Mouse (Mus musculus) urinary bladder, adult 2 months (tissue): ENCODE data around the gene Stmn1. TPM values are rescaled to one million over a fixed set of nuclear protein-coding genes. Genes with fewer than 3 reads are reported as not detected.

Experiments
- DNase-seq: peaks from one replicate; pipeline ENCODE4 v3.0.0; 2022; ENCODE audit warnings: low spot score
- polyA plus RNA-seq: library from polyadenylated mRNA; depleted of rRNA; stranded (reverse); fragments of >200 nt; gene quantifications from 2 replicates; pipeline ENCODE4 v1.2.3, GENCODE M21; 2012; rRNA removed

Stmn1 gene
- polyA plus RNA-seq, 1 experiment, result 67.0 TPM

DNA sequence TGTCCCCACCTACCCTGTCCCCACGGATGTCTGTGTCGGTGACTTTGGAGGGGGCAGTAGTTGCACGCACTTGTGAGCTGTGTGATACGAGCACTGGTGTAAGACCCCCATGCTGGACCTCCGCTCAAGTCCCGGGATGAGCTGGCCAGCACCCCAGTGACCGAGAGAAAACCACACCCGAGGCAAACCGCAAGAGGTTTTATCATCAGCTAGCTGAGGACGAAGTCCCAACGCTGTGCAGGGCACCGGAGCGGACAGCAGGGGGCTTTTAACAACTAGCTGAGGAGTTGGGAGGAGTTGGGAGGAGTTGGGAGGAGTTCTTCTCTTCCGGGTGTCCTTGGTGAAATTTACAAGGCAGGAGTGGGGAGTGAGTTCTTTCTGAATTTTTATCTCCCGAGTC lies 44.7 kb downstream of the Stmn1 start:
- DNase-seq, result no peak

DNA sequence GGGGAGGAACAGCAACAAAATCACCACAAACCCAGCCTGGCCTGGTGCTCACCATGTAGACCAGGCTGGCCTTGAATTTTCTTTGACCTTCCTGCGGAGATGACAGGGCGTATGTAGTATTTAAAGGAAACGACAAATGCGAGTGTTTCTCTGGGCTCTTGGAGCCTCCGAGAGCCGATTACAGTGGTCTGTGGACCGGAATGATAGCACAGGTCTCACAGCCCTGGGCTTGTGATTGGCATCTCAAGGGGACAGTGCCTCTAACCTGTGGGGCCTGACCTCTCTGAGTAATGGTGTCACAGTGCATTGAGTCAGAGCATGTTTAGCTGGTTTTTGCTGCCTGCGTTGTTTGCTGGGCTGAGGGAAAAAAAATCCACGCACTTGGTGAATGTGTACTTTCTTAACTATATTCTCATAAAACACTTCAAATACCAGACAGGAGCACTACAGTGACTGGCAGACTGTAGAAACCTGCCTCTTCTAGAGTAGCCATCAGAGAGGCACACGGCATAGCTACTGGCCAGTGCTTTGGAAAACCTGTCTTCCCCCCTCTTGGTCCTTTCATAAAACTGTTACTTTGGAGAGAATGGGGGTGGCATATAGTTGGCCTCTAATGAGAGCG lies 46.3 kb downstream of the Stmn1 start:
- no peak for DNase-seq

DNA sequence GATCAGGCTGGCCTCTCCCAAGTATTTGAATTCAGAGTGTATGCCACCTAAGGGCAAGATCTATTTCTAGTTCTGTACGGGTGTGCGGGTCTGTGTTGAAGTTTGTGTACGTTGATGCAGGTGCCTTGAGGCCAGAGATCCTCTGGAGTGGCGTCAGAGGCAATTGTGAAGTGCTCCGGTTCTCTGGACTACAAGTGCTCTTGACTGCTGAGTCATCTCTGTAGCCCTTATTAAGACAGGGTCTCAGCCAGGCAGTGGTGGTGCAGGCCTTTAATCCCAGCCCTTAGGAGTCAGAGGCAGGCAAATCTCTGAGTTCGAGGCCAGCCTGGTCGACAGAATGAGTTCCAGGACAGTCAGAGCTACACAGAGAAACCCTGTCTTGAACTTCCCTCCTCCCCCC lies 47.5 kb downstream of the Stmn1 start:
- no peak for DNase-seq

DNA sequence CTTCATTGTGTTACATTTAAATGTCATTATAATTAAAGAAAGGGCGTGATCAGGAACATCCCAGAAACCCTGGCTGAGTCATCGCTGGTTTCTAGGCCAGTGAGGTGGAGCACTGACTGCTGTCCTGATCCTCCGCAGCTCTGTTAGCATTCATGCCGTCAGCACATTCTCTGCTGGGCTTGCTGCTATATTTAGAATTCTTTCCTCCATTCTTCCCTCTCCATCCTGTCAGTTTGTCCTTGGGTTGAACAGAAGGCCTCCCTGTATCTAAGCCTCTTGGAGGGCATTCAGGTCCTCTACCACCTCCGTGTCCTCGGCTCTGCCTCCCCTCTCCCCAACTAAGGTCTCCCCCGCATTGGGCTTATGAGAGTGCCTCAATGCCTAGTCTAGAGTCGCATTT lies 48.9 kb downstream of the Stmn1 start:
- no peak for DNase-seq

DNA sequence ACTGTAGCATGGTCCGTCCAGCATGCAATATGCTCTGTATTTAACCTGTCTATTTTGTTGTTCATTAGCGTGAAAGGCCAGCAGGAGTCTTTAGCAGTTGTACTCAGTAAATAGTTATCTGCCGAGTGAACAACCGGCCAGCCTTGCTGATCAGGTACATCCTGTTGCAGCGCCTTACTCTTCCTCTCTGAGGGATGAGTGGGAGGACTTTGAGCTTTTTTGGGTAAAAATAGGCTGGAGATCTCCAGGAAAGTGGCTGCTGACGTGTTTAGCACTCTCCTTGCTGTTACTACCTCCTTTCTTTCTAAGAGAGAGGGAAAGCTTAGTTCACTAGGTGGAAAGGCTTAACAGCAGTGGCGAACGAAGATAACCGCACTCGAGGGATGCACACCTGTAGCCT lies 49.6 kb downstream of the Stmn1 start:
- no peak for DNase-seq

DNA sequence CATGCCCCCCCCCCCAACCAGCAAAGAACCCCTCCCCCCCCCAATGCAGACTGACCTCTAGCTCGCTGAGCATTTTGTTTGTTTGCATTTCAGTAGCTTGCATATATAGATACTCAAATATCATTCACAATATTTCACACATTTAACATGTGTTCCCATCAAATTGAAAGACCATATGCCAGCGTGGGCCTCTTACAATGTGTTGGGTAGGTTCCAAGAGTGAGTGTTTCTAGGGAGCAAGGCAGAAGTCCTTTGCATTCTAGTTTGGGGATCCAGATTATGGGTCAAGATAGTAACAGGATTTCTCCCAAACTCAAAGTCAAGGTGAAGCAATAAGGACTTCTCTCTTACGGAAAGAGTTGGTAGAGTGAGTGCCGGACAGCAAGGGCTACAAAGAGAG lies 50.4 kb downstream of the Stmn1 start:
- no peak for DNase-seq

DNA sequence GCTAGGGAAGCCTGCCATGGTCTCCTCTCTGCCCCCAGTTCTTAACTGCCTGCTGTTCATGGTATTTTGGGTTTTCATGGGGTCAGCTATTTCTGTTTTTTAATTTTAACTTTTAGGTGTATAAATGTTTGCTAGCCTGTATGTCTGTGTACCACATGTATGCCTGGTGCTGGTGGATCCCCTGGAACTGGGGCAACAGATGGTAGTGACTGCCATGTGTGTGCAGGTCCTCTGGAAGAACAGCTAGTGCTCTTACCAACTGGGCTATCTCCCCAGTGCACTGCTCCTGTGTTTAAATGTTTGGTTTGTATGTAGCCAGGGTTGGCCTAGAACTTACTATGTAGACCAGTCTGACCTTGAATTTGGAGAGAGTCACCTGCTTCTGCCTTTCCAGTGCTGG lies 51.2 kb downstream of the Stmn1 start:
- DNase-seq, result no peak

Other genes with a start within 250 kb of the Stmn1 start
- 0.50 and 1.0 TPM in 2 replicates for gene Catsper4, start 240.9 kb upstream of the Stmn1 start, polyA plus RNA-seq
- gene Cnksr1, start 229.9 kb upstream of the Stmn1 start, polyA plus RNA-seq, result 11.5 and 13.1 TPM in 2 replicates
- not detected in 2 replicates for gene E130218I03Rik, start 224.7 kb upstream of the Stmn1 start, polyA plus RNA-seq
- gene Zfp593, start 222.7 kb upstream of the Stmn1 start, polyA plus RNA-seq, result 8.9 and 11.0 TPM in 2 replicates
- not detected in 2 replicates for gene Gm30191, start 221.4 kb upstream of the Stmn1 start, polyA plus RNA-seq
- gene Grrp1, start 214.2 kb upstream of the Stmn1 start, polyA plus RNA-seq, result 13.7 TPM in 2 replicates
- gene Pdik1l, start 180.4 kb upstream of the Stmn1 start, polyA plus RNA-seq, result 5.8 and 7.5 TPM in 2 replicates
- gene Trim63, start 153.2 kb upstream of the Stmn1 start, polyA plus RNA-seq, result 0.04 and 0.12 TPM in 2 replicates
- 0.06 and 0.08 TPM in 2 replicates for gene Slc30a2, start 125.1 kb upstream of the Stmn1 start, polyA plus RNA-seq
- 9.8 and 10.9 TPM in 2 replicates for gene Extl1, start 84.5 kb upstream of the Stmn1 start, polyA plus RNA-seq
- 37.9 and 39.9 TPM in 2 replicates for gene Pafah2, start 72.0 kb upstream of the Stmn1 start, polyA plus RNA-seq
- gene Paqr7, start 28.4 kb downstream of the Stmn1 start, polyA plus RNA-seq, result 40.0 and 42.7 TPM in 2 replicates
- gene Aunip, start 42.7 kb downstream of the Stmn1 start, polyA plus RNA-seq, result 0.44 and 0.72 TPM in 2 replicates
- 153 and 165 TPM in 2 replicates for gene Mtfr1l, start 67.1 kb downstream of the Stmn1 start, polyA plus RNA-seq
- gene Selenon, start 83.8 kb downstream of the Stmn1 start, polyA plus RNA-seq, result 25.8 and 33.1 TPM in 2 replicates
- gene Man1c1, start 236.0 kb downstream of the Stmn1 start, polyA plus RNA-seq, result 7.3 and 12.7 TPM in 2 replicates